Mouse (Mus musculus): Measurements from ENCODE around the gene Nucks1. TPM values are rescaled to one million over a fixed set of nuclear protein-coding genes. Genes with fewer than 3 reads are reported as not detected.

The Nucks1 gene
- total and polyA plus RNA-seq, 3 experiments, result 87.4 to 267 (median 96.9) TPM

- Histone ChIP-seq H3K27me3 (replicated peaks) (peaks cover 59% of the 10 kb centered on the region), H3K4me2 (ENCODE audit: insufficient read depth, low read depth, poor library complexity, severe bottlenecking) (0 out of 2 replicates have a peak overlapping the region, but pooled peaks have one; percentile 37), H3K4me1 (ENCODE audit: control insufficient read depth in 1 of 2, insufficient read depth in 2 of 2) (peaks cover 15 to 22% of the 10 kb centered on the region in 2 experiments; a peak in 3 of 4 replicates), H3K36me3 (replicated peaks in 1 of 2; ENCODE audit: control insufficient read depth in 1 of 2, insufficient read depth in 1 of 2, low read length in 1 of 2) (no peaks in the 10 kb centered on the region), H3K9me3 (replicated peaks; ENCODE audit: low read length) (no peaks in the 10 kb centered on the region), H3K79me2 (replicated peaks; ENCODE audit: control insufficient read depth, extremely low read depth, insufficient read depth, poor library complexity, severe bottlenecking) (no peaks in the 10 kb centered on the region), H3K27ac (ENCODE audit: insufficient read depth, low read depth) (no peak overlapping the region), H3K9ac (ENCODE audit: insufficient read depth, low read depth) (no peak overlapping the region), H3K4me3 (replicated peaks in 1 of 3; ENCODE audit: low read depth in 2 of 3, low read length in 2 of 3, poor library complexity in 1 of 3) (no peak overlapping the region)
- dilution Hi-C loops (cut with MboI; ENCODE audit: extremely low pct_ligation_motif_present, extremely low pct_unique_long_range_greater_than_20kb, low sequenced_read_pairs), result no loop called here
- TF ChIP-seq BHLHE40 (IDR thresholded peaks at IDR 0.05; ENCODE audit: low read depth, low read length), result no peak
- no peak for TF ChIP-seq USF2 (conservative IDR thresholded peaks at IDR 0.05; ENCODE audit: low read depth, low read length)
- 0 out of 2 replicates have a peak, but pooled peaks have one; percentile 10 for TF ChIP-seq IRF4 (IDR thresholded peaks at IDR 0.05; ENCODE audit: low read depth, low read length)
- in situ Hi-C loops (cut with MboI; ENCODE audit: low pct_ligation_motif_present, low pct_unique_long_range_greater_than_20kb, low sequenced_read_pairs), result no loop called here
- DNase-seq (ENCODE audit: extremely low read depth), result no peak
Measured at GRCm38 (mm10) chr1:131957416-131957815, 47.1 kb downstream of the Nucks1 start.

DNA sequence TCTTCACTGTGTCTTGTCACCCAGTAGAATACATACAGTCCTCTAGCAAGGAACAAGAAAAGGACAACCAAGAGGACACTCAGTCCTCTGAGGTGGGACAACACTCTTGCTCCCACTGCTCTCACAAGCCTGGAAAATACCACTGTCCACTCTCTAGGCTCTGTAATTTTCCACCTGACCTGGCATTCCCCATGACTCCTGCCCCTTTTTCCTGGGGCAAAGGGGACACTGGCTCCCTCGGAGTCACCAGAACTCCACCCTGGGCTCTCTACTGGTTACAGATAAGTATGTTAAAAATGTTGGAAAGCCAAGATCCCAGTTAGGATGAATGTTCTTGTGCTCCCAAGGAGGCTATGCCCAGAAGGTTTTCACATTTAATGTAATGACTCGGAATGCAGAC lies 50.7 kb downstream of the Nucks1 start:
- Histone ChIP-seq H3K79me2 (replicated peaks; ENCODE audit: control insufficient read depth, extremely low read depth, insufficient read depth, poor library complexity, severe bottlenecking) (no peaks in the 10 kb centered on the region), H3K36me3 (replicated peaks in 1 of 2; ENCODE audit: control insufficient read depth in 1 of 2, insufficient read depth in 1 of 2, low read length in 1 of 2) (no peaks in the 10 kb centered on the region), H3K27me3 (replicated peaks) (peaks cover 70% of the 10 kb centered on the region), H3K27ac (ENCODE audit: insufficient read depth, low read depth) (no peak overlapping the region), H3K4me3 (replicated peaks in 1 of 3; ENCODE audit: low read depth in 2 of 3, low read length in 2 of 3, poor library complexity in 1 of 3) (no peak overlapping the region), H3K4me2 (ENCODE audit: insufficient read depth, low read depth, poor library complexity, severe bottlenecking) (no peak overlapping the region), H3K4me1 (ENCODE audit: control insufficient read depth in 1 of 2, insufficient read depth in 2 of 2) (peaks cover 15 to 23% of the 10 kb centered on the region in 2 experiments; a peak in 3 of 4 replicates), H3K9me3 (replicated peaks; ENCODE audit: low read length) (no peaks in the 10 kb centered on the region), H3K9ac (ENCODE audit: insufficient read depth, low read depth) (no peak overlapping the region)
- TF ChIP-seq JUN (IDR thresholded peaks at IDR 0.05; ENCODE audit: insufficient read depth, low read depth, low read length) (no peak), RCOR1 (conservative IDR thresholded peaks at IDR 0.05; ENCODE audit: low read depth, low read length) (no peak), EP300 (IDR thresholded peaks at IDR 0.05; ENCODE audit: low read length) (no peak), MAFK (IDR thresholded peaks at IDR 0.05; ENCODE audit: insufficient replicate concordance, low read length) (no peak), KAT2A (IDR thresholded peaks at IDR 0.05; ENCODE audit: insufficient replicate concordance, low read length) (no peak), IRF4 (IDR thresholded peaks at IDR 0.05; ENCODE audit: low read depth, low read length) (no peak), ZC3H11A (IDR thresholded peaks at IDR 0.05; ENCODE audit: low read depth, low read length) (no peak), ETS1 (conservative IDR thresholded peaks at IDR 0.05; ENCODE audit: low read depth, low read length) (no peak), POLR2A (IDR thresholded peaks at IDR 0.05; ENCODE audit: low read depth, low read length) (no peak), ZMIZ1 (IDR thresholded peaks at IDR 0.05; ENCODE audit: low read depth, low read length) (no peak), MYC (IDR thresholded peaks at IDR 0.05; ENCODE audit: low read depth, low read length) (no peak), BHLHE40 (IDR thresholded peaks at IDR 0.05; ENCODE audit: low read depth, low read length) (no peak), POLR2AphosphoS2 (IDR thresholded peaks at IDR 0.05; ENCODE audit: low read depth, low read length) (no peak), JUND (conservative IDR thresholded peaks at IDR 0.05; ENCODE audit: low read depth, low read length) (no peak), USF1 (IDR thresholded peaks at IDR 0.05; ENCODE audit: low read depth, low read length) (no peak)
- DNase-seq (ENCODE audit: extremely low read depth), result no peak
- in situ Hi-C loops (cut with MboI; ENCODE audit: low pct_ligation_motif_present, low pct_unique_long_range_greater_than_20kb, low sequenced_read_pairs) (no loop called here), dilution Hi-C loops (cut with MboI; ENCODE audit: extremely low pct_ligation_motif_present, extremely low pct_unique_long_range_greater_than_20kb, low sequenced_read_pairs) (no loop called here)

Data from CH12.LX (cell line).